Mouse (Mus musculus) A20 (cell line): ENCODE data around the gene Fbxo47.
A peak's percentile ranks its signal among the peaks of the same experiment; 100 is the strongest.

ENCODE experiments used
- DNase-seq: peaks from one replicate; pipeline ENCODE4 v3.0.0-alpha.2; 2011; ENCODE audit warnings: low read depth, low spot score

The Fbxo47 gene

GRCm38 (mm10) chr11:97883918-97884600 is at the start of gene Fbxo47:
Gene Fbxo47 (minus strand): TSS chr11:97884154.
- peak; percentile 99 for DNase-seq

- no peak for DNase-seq
Measured at GRCm38 (mm10) chr11:97933553-97933952, 49.6 kb upstream of the Fbxo47 start.

GRCm38 (mm10) chr11:97928905-97929304 is 45.0 kb upstream of the Fbxo47 start:
- no peak for DNase-seq

- no peak for DNase-seq
Measured at GRCm38 (mm10) chr11:97924217-97924616, 40.3 kb upstream of the Fbxo47 start.

GRCm38 (mm10) chr11:97923639-97924038 is 39.7 kb upstream of the Fbxo47 start:
- DNase-seq = no peak

GRCm38 (mm10) chr11:97915974-97916503 is 32.1 kb upstream of the Fbxo47 start:
- DNase-seq = no peak

- no peak for DNase-seq
Measured at GRCm38 (mm10) chr11:97915471-97915870, 31.5 kb upstream of the Fbxo47 start.

- DNase-seq = no peak
Measured at GRCm38 (mm10) chr11:97913111-97913510, 29.2 kb upstream of the Fbxo47 start.

GRCm38 (mm10) chr11:97908634-97909348 is 24.8 kb upstream of the Fbxo47 start:
- DNase-seq = no peak

GRCm38 (mm10) chr11:97907935-97908334 is 24.0 kb upstream of the Fbxo47 start:
- no peak for DNase-seq

- DNase-seq = no peak
Measured at GRCm38 (mm10) chr11:97906905-97907304, 23.0 kb upstream of the Fbxo47 start.

GRCm38 (mm10) chr11:97905941-97906340 is 22.0 kb upstream of the Fbxo47 start:
- DNase-seq = no peak

- no peak for DNase-seq
Measured at GRCm38 (mm10) chr11:97905540-97905939, 21.6 kb upstream of the Fbxo47 start.

GRCm38 (mm10) chr11:97904801-97905200 is 20.8 kb upstream of the Fbxo47 start:
- no peak for DNase-seq

- no peak for DNase-seq
Measured at GRCm38 (mm10) chr11:97901806-97902205, 17.9 kb upstream of the Fbxo47 start.

- peak; percentile 82 for DNase-seq
Measured at GRCm38 (mm10) chr11:97899822-97900221, 15.9 kb upstream of the Fbxo47 start.

GRCm38 (mm10) chr11:97897568-97898185 is 13.7 kb upstream of the Fbxo47 start:
- peak; percentile 30 for DNase-seq

GRCm38 (mm10) chr11:97896655-97897054 is 12.7 kb upstream of the Fbxo47 start:
- no peak for DNase-seq

GRCm38 (mm10) chr11:97891821-97892220 is 7.9 kb upstream of the Fbxo47 start:
- no peak for DNase-seq

GRCm38 (mm10) chr11:97885296-97885915 is 1.5 kb upstream of the Fbxo47 start:
- peak; percentile 42 for DNase-seq

GRCm38 (mm10) chr11:97884601-97885185 is 739 bp upstream of the Fbxo47 start:
- DNase-seq = no peak

- peak; percentile 93 for DNase-seq
Measured at GRCm38 (mm10) chr11:97883542-97883917, 424 bp downstream of the Fbxo47 start.
